Mouse (Mus musculus): ENCODE measurements around the gene Bhlhb9.

Gene Bhlhb9

GRCm38 (mm10) chrX:135916580-135916979, 119.2 kb downstream of the Bhlhb9 start:
- DNase-seq (ENCODE audit: low spot score), result no peak

- DNase-seq (ENCODE audit: low spot score), result no peak
Measured at GRCm38 (mm10) chrX:135917116-135917515, 119.7 kb downstream of the Bhlhb9 start.

GRCm38 (mm10) chrX:135922162-135922561, 124.8 kb downstream of the Bhlhb9 start:
- no peak for DNase-seq (ENCODE audit: low spot score)

GRCm38 (mm10) chrX:135925911-135926310, 128.5 kb downstream of the Bhlhb9 start:
- DNase-seq (ENCODE audit: low spot score), result no peak

GRCm38 (mm10) chrX:135928588-135928987, 131.2 kb downstream of the Bhlhb9 start:
- no peak for DNase-seq (ENCODE audit: low spot score)

GRCm38 (mm10) chrX:135936452-135936851, 139.1 kb downstream of the Bhlhb9 start:
- DNase-seq (ENCODE audit: low spot score), result no peak

Measured in urinary bladder, postnatal 10 days (tissue).